Mouse (Mus musculus): Measurements from ENCODE around the gene Slc1a5.
A peak's percentile ranks its signal among the peaks of the same experiment; 100 is the strongest.

The Slc1a5 gene

GRCm38 (mm10) chr7:16782555-16783125 is 1.5 kb downstream of the Slc1a5 start:
- DNase-seq (ENCODE audit: low spot score), result no peak

DNA sequence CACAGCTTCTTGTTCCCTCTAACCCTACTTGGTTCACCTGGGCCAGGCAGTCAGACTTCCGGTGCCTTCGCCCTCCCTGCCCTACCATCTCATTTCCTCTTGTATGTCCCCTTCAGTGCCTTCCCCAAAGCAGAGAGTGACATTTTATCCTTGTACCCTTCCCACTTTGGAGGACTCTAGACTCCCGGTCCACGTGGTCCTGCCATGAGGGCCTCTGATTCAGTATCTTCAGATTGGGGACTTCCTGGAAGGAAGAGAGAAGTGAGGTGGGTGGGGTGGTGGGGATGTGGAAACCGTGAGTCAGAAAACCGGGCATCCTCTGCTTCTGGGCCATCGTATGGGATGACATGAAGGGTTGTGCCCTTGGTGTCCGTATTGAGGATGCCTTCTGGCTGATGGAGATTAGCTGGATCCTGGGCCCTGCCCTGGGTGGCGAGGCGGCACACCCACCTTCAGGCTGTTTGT is 2.1 kb downstream of the Slc1a5 start:
- DNase-seq (ENCODE audit: low spot score), result peak; percentile 26

DNA sequence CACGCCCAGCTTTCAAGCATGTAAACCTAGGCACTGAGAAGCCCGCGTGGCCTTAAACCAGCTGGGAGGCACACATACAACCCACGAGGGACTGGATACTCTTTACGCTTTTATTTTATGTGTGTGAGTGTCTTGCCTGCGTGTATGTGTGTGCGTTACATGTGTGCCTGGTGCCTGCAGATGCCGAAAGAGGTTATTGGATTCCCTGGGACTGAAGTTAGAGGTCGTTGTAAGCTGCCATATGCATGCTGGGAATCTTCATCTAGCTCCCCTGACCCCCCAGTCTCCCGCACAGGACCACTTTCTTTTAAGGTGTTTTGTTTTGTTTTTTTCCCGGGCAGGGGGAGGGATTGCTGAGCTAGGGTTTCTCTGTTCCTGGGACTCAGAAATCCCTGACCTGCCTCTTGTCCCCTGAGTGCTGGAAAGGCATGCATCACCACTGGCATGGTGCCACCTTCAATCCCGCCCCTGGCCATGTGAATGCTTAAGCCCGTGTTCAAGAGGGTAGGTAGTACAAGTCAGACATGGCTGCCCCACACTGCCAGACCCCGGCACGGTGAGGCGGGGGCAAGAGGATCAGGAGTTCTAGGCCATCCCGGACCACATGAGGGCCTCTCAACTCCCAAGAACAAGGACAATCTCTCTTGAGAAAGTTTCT is 2.7 kb downstream of the Slc1a5 start:
- peak; percentile 74 for DNase-seq (ENCODE audit: low spot score)

DNA sequence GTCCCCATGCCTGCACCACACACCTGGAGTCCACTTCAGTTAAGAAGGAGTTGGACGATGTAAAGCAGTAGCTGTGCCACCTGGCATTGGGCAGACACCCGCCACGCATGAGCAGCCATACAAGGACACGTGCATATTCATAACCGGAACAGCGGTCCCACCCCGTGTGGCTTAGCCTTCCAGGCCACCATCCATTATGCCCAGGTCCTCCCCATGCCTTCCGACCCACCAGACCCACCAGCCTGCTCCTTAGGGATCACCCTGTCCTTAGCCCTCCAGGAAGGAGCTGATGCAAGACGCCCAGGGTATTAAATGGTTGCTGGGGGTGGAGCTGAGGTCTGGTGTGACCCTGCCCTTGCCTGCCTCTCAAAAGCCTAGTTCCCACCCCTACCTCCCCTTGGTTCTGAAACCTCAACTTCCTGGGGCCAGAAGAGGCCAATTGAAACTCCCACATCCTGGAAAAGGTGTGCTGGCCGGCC is 3.4 kb downstream of the Slc1a5 start:
- DNase-seq (ENCODE audit: low spot score), result peak; percentile 32

DNA sequence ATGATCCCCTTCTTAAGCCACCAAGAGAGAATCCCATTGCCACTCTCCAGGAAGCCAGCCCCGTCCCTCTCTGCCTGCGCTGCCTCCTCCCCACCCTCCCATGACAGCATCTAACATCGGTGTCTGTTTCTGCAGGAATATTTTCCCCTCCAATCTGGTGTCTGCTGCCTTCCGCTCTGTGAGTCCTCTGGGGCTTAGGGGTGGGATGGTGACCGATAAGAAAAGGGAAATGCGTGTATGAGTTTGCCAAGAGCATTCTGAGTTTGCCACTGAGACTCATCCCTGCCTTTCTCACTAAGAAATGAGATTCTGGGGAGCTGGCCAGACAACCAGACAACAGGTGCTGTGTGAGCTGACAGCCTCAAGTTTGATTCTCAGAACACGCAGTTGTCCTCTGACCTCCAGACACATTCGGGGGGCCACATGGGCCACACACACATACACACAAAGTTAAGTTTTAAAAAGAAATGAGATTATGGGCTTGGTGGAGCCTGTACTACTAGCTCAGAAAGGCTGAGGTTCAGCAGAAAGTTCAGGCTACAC is 4.5 kb downstream of the Slc1a5 start:
- DNase-seq (ENCODE audit: low spot score), result no peak

GRCm38 (mm10) chr7:16792316-16792715 is 11.2 kb downstream of the Slc1a5 start:
- DNase-seq (ENCODE audit: low spot score), result peak; percentile 63

DNA sequence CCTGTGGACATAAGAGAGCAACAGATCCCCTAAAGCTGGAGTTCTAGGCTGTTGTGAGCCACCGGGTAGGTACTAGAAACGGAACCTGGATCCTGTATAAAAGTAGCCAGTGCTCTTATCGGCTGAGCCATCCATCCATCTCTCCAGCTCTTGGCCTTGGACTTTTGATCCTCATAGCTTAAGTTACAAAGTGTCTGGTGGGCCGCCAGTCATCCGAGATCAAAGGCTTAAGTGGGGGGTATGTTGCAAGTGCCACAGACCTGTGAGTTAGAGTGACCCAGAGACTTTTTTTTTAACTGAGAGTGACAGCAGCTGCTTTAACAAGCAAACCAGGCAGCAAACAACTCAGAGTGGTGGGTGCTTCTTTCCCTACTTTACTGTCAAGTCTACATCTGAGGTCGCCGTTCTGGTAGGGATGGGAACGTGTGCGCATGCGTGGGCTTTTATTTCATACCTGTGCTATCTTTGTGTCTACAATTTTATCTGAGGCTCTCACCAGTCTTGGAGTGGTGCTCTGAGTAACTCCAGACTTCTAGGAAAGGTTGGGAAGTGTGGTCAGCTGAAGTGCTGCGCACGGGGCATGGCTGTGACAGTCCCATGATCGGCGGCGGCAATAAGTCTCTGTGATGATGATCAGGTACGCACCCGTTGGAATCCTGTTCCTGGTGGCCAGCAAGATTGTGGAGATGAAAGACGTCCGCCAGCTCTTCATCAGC is 12.0 kb downstream of the Slc1a5 start:
- DNase-seq (ENCODE audit: low spot score), result no peak

- DNase-seq (ENCODE audit: low spot score), result no peak
Measured at GRCm38 (mm10) chr7:16794886-16795285, 13.7 kb downstream of the Slc1a5 start.

DNA sequence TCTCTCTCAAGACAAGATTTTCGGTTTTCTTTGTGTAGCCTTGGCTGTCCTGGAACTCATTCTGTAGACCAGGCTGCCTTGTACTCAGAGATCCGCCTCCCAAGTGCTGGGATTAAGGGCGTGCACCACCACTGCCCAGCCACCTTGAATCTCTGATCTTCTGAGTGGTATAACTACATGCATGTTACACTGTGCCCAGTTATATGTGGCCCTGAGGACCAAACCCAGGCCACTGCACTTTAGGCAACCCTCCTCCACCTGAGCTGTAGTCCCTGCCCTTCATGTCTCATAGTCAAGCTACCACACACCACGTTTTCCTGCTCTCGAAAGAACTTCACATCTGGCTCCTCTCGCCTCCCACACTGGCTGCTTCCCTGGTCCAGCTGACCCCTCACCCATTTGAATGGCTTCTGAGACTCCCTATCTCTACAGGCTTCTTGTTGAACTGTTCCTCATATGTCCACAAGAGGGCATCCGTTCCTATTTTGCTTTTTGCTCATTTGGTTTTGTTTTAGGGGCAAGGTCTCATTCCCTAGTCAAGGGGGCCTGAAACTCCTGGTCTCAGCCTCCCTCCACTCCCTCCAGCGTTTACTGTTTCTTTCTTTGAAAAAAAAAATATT is 23.4 kb downstream of the Slc1a5 start:
- DNase-seq (ENCODE audit: low spot score), result no peak

- no peak for DNase-seq (ENCODE audit: low spot score)
Measured at GRCm38 (mm10) chr7:16807936-16808335, 26.8 kb downstream of the Slc1a5 start.

- no peak for DNase-seq (ENCODE audit: low spot score)
Measured at GRCm38 (mm10) chr7:16808647-16809046, 27.5 kb downstream of the Slc1a5 start.

- DNase-seq (ENCODE audit: low spot score), result peak; percentile 72
Measured at GRCm38 (mm10) chr7:16809739-16810138, 28.6 kb downstream of the Slc1a5 start.

- DNase-seq (ENCODE audit: low spot score), result no peak
Measured at GRCm38 (mm10) chr7:16810399-16810919, 29.3 kb downstream of the Slc1a5 start.

GRCm38 (mm10) chr7:16810920-16811648 is 29.9 kb downstream of the Slc1a5 start:
- no peak for DNase-seq (ENCODE audit: low spot score)

DNA sequence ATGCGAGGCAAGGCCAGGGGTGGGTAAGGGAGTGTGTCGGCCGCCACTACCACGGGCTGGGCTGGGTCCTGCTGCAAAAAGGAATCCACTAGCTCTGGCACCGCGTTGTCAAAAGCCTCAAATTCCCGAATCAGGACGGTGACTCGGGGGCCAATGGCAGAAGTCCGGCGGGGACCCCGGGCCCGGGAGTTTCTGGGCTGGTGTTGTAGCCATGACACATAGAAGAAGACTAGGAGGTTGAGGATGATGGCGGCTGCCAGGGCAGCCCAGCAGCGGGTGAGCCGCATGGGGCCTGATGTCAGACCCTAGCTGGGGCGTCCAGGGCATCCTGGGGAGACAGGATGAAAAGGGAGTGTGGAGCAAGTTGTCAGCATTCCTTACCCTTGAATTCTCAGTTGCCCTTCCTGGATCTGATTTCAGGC is 30.5 kb downstream of the Slc1a5 start:
- DNase-seq (ENCODE audit: low spot score), result no peak

GRCm38 (mm10) chr7:16812505-16812904 is 31.4 kb downstream of the Slc1a5 start:
- DNase-seq (ENCODE audit: low spot score), result no peak

- no peak for DNase-seq (ENCODE audit: low spot score)
Measured at GRCm38 (mm10) chr7:16815351-16815941, 34.3 kb downstream of the Slc1a5 start, which contains the start of gene Strn4. TSS of gene Strn4 (plus strand) at chr7:16815889.

DNA sequence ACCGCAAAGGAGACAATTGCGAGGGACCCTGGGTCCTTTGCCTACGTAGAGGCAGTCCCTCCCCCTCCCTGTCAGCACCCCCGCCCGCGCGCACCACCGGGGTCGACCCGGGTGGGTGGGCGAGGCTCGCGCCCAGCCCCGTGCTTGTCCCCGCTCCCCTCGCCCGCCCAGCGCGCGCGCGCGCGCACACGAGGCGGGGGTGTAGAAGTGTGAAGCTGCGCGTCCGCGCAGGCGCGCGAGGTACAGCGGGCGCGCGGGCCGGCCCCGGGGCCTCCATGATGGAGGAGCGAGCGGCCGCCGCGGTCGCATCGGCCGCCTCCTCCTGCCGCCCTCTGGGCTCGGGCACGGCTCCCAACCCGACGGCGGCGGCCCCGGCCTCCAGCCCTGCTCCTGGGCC is 34.9 kb downstream of the Slc1a5 start:
- peak; percentile 77 for DNase-seq (ENCODE audit: low spot score)

DNA sequence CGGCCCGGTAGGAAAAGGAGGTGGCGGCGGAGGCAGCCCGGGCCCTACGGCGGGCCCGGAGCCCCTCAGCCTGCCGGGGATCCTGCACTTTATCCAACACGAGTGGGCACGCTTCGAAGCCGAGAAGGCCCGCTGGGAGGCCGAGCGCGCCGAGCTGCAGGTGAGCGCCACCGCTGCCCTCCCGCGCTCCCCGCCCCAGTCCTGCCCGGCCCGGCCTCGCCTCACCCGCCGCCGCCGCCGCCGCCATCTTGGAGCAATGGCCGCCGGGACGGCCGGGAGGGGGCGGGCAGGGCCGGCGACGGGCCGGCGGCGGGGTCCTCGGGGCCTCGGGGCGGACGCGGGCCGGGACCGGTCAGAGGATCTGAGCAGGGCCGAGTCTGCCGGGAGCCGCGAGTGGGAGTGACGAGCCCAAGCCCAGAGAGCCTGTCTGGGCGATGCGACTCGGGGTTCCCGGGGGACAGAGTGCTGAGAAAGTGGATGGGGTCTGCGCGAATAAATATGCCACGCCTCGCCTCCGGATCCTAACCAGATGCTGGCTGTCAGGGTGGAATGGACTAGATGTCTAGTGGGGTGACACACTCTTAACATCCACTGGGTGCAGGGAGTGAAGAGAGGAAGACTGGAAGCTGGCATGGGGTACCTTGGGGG is 35.5 kb downstream of the Slc1a5 start, which contains the start of gene Fkrp:
Gene Fkrp, minus strand, starts transcription at position 258 of the 648 bp plus-strand sequence.
- peak; percentile 51 for DNase-seq (ENCODE audit: low spot score)

- DNase-seq (ENCODE audit: low spot score), result no peak
Measured at GRCm38 (mm10) chr7:16817693-16818092, 36.6 kb downstream of the Slc1a5 start.

Data from urinary bladder, postnatal 14 days (tissue).